Mouse (Mus musculus) heart, postnatal 0 days (tissue): ENCODE results near the gene Emp3. TPM values are rescaled to one million over a fixed set of nuclear protein-coding genes. Genes with fewer than 3 reads are reported as not detected.
"Not testable (repeated sequence)": the region's sequence is repeated elsewhere in the genome, so short reads cannot be mapped to it uniquely, and the experiment has no call there.

ENCODE experiments used
- ATAC-seq: fragments of 200-750 bp; cut with Nextera tagmentation; 2 replicates; pipeline ENCODE4 v1.8.0; 2017; ENCODE audit warnings: low read depth, moderate number of reproducible peaks, moderate library complexity; ENCODE audit not compliant: insufficient read depth
- DNase-seq: peaks from one replicate; pipeline ENCODE4 v3.0.0-alpha.2; 2016; ENCODE audit warnings: low spot score
- H3K27ac ChIP-seq: fragments of 300-500 bp; sonication (generic); 2 replicates; pipeline ENCODE4 v1.5.1; 2014; ENCODE audit warnings: low read depth, mild to moderate bottlenecking
- H3K27me3 ChIP-seq: fragments of 300-500 bp; sonication (generic); 2 replicates; pipeline ENCODE4 v1.6.1; 2014; ENCODE audit warnings: low read length, mixed read lengths; ENCODE audit not compliant: control insufficient read depth, insufficient read depth
- H3K36me3 ChIP-seq: fragments of 300-500 bp; sonication (generic); replicated peaks from 2 replicates; pipeline ENCODE4 v1.6.1; 2014; ENCODE audit warnings: low read length, mixed read lengths; ENCODE audit not compliant: control insufficient read depth, insufficient read depth
- H3K4me1 ChIP-seq: fragments of 300-500 bp; sonication (generic); 2 replicates; pipeline ENCODE4 v1.6.1; 2014; ENCODE audit warnings: antibody characterized with exemption; ENCODE audit not compliant: control insufficient read depth, insufficient read depth
- H3K4me2 ChIP-seq: fragments of 300-500 bp; sonication (generic); 2 replicates; pipeline ENCODE4 v1.6.1; 2014; ENCODE audit warnings: low read depth, mild to moderate bottlenecking, low read length, moderate library complexity
- H3K4me3 ChIP-seq: fragments of 300-500 bp; sonication (generic); 2 replicates; pipeline ENCODE4 v1.5.1; 2014; ENCODE audit warnings: low read depth, low read length
- H3K9ac ChIP-seq: fragments of 300-500 bp; sonication (generic); replicated peaks from 2 replicates; pipeline ENCODE4 v1.6.1; 2014; ENCODE audit warnings: low read depth, low read length, mixed read lengths
- H3K9me3 ChIP-seq: fragments of 300-500 bp; sonication (generic); replicated peaks from 2 replicates; pipeline ENCODE4 v1.6.1; 2016; ENCODE audit warnings: low read length; ENCODE audit not compliant: control insufficient read depth
- CTCF ChIP-seq: IDR thresholded peaks from 2 replicates; pipeline ENCODE4 v1.5.1; 2016; ENCODE audit warnings: antibody characterized with exemption, control low read depth, low read depth
- EP300 ChIP-seq: IDR thresholded peaks from 2 replicates; pipeline ENCODE4 v1.6.1; 2016; ENCODE audit warnings: antibody characterized with exemption, low read depth
- WGBS: fragments of 180-500 bp; shearing (Covaris S2); extraction: QIAGEN DNeasy Blood & Tissue Kit; methylation state at CpG from one replicate; pipeline ENCODE4 v1.1.7; 2014; 5-methylcytosine and 5-hydroxymethylcytosine counted together
- polyA plus RNA-seq: library from polyadenylated mRNA; unstranded; fragments of >200 nt; fragmentation: Nextera tagmentation; extraction: Ambion mirVana; gene quantifications from 2 replicates; pipeline ENCODE4 v1.2.1, GENCODE M21; 2015
- total RNA-seq: library from RNA; depleted of rRNA; stranded (reverse); fragments of >200 nt; gene quantifications from 2 replicates; pipeline ENCODE4 v1.2.3, GENCODE M21; 2014; ENCODE audit warnings: low replicate concordance; rRNA removed

Gene Emp3
- total RNA-seq (43.4 and 46.1 TPM in 2 replicates), polyA plus RNA-seq (73.0 and 75.6 TPM in 2 replicates)

DNA sequence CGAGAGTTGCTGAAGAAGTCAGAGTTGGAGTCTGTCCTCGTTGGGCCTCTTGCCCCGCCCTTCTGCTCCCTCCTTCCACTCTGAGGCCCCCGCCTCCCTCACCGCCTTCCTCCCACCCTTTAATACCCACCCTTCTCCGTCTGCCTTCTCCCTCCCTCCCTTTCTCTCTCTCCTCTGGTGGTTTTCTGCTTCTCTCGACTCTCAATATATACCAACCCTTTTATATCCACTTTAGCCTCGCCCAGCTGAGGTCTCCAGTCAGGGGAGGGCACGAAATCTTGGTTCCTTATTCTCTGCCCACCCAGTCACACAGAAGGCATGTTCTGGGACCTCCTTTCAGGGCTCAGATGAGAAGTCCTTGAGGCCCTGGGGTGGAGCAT lies at the start of gene Emp3:
Emp3 (minus strand) TSS at position 163 of the 380 bp plus-strand sequence.
- Histone ChIP-seq H3K4me3 (peak within 1 kb of the TSS; percentile 50), H3K36me3 (0 out of 2 replicates have a peak, but pooled peaks cover 3% of the 10 kb centered on the region), H3K27me3 (no peaks in the 10 kb centered on the region), H3K27ac (peak within 1 kb of the TSS; percentile 90), H3K4me1 (peaks cover 6% of the 10 kb centered on the region; the same call in 1 of the 2 replicates), H3K9ac (peak within 1 kb of the TSS; percentile 57), H3K4me2 (peak within 1 kb of the TSS; percentile 60), H3K9me3 (no peaks in the 10 kb centered on the region)
- 25% methylated on average over 9 of the region's 9 CpGs for WGBS
- ATAC-seq (no peak), DNase-seq (peak; percentile 48)
- TF ChIP-seq EP300: no peak
- TF ChIP-seq CTCF: no peak

GRCm38 (mm10) chr7:45956611-45957010 lies 35.4 kb upstream of the Emp3 start:
- H3K4me2 ChIP-seq: no peak overlapping the region
- H3K27ac ChIP-seq: no peak overlapping the region
- H3K9ac ChIP-seq: no peak overlapping the region
- no peaks in the 10 kb centered on the region for H3K4me1 ChIP-seq
- no peaks in the 10 kb centered on the region for H3K27me3 ChIP-seq
- DNase-seq (no peak), ATAC-seq (no peak)
- no peak for TF ChIP-seq CTCF
- no peak for TF ChIP-seq EP300
- no peak overlapping the region for H3K4me3 ChIP-seq
- H3K9me3 ChIP-seq: no peaks in the 10 kb centered on the region
- H3K36me3 ChIP-seq: no peaks in the 10 kb centered on the region
- WGBS: 47% methylated on average over 4 of the region's 4 CpGs

DNA sequence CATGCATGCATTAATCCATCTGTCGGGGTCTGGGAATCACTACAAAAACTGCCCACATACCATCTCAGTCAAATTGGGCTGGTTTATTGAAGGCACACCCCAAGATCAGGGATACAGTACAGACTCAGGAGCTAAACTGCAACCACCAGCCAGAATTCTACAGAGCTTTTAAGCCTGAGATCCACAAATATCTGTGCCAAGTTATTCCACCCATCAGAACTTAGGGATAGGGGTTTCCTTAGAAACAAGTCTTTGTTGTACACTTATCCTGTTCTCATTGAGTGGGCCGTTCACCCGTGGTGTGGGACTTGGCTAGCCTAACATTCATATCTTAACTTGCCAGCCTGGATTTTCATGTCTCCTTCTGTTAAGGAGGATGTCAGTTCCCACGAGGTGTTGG lies 27.9 kb upstream of the Emp3 start:
- Histone ChIP-seq H3K27me3 (no peaks in the 10 kb centered on the region), H3K27ac (no peak overlapping the region), H3K4me2 (no peak overlapping the region), H3K4me3 (no peak overlapping the region), H3K4me1 (no peaks in the 10 kb centered on the region), H3K36me3 (no peaks in the 10 kb centered on the region), H3K9me3 (no peaks in the 10 kb centered on the region), H3K9ac (no peak overlapping the region)
- DNase-seq: no peak
- ATAC-seq: no peak
- 63% methylated on average over 4 of the region's 4 CpGs for WGBS
- TF ChIP-seq EP300: no peak
- TF ChIP-seq CTCF: no peak

DNA sequence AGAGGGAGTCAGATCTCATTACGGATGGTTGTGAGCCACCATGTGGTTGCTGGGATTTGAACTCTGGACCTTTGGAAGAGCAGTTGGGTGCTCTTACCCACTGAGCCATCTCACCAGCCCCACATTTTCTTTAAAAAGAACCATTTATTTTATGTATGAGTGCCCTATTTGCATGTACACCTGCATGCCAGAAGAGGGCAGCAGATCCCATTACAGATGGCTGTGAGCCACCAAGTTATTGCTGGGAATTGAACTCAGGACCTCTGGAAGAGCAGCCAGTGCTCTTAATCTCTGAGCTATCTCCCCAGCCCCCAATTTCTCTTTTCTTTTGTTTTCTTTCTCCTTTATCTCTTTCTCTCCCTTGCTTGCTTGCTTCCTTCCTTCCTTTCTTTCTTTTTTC lies 22.1 kb upstream of the Emp3 start:
- not testable (repeated sequence) for H3K27ac ChIP-seq, H3K4me2 ChIP-seq, H3K36me3 ChIP-seq, H3K4me1 ChIP-seq, H3K9ac ChIP-seq, DNase-seq, H3K27me3 ChIP-seq, ATAC-seq, H3K4me3 ChIP-seq, H3K9me3 ChIP-seq
- TF ChIP-seq CTCF: peak; percentile 38; the same call in 1 of the 2 replicates
- 75% methylated on average over 1 of the region's 1 CpGs for WGBS

- Histone ChIP-seq H3K27me3 (no peaks in the 10 kb centered on the region), H3K27ac (no peak overlapping the region), H3K4me3 (no peak overlapping the region), H3K4me1 (no peaks in the 10 kb centered on the region), H3K9me3 (no peaks in the 10 kb centered on the region), H3K36me3 (no peaks in the 10 kb centered on the region), H3K9ac (no peak overlapping the region), H3K4me2 (no peak overlapping the region)
- WGBS: 77% methylated on average over 9 of the region's 9 CpGs
- TF ChIP-seq CTCF (no peak), EP300 (no peak)
- ATAC-seq: no peak
- no peak for DNase-seq
Measured at GRCm38 (mm10) chr7:45941986-45942385, 20.8 kb upstream of the Emp3 start.

DNA sequence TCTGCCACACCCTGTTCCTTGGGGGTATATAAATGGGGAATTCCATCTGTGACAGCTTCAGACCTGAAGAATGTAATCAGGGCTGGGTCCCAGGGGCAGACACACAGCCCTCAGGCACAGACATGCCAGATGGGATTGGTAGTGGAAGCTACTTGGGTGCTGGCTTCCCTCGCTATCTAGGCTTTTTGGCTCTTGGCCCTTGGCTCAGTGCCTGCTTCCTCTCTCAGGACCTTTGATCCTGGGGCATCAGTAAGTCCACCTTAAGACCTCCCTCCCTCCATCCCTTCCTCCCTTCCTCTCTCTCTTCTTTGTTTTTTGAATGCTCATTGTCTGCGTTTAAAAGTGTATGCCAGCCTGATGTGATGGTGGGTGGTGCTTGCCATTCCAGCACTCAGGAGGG lies 18.6 kb upstream of the Emp3 start:
- TF ChIP-seq CTCF: no peak
- no peak for TF ChIP-seq EP300
- H3K4me3 ChIP-seq: no peak overlapping the region
- no peaks in the 10 kb centered on the region for H3K36me3 ChIP-seq
- H3K27me3 ChIP-seq: no peaks in the 10 kb centered on the region
- no peak overlapping the region for H3K27ac ChIP-seq
- no peak overlapping the region for H3K4me2 ChIP-seq
- no peaks in the 10 kb centered on the region for H3K9me3 ChIP-seq
- H3K4me1 ChIP-seq: no peaks in the 10 kb centered on the region
- DNase-seq: no peak
- WGBS: 47% methylated on average over 2 of the region's 2 CpGs
- ATAC-seq: no peak
- H3K9ac ChIP-seq: no peak overlapping the region
